Mouse (Mus musculus): ENCODE data around the gene Tnfaip8l1.

DNA sequence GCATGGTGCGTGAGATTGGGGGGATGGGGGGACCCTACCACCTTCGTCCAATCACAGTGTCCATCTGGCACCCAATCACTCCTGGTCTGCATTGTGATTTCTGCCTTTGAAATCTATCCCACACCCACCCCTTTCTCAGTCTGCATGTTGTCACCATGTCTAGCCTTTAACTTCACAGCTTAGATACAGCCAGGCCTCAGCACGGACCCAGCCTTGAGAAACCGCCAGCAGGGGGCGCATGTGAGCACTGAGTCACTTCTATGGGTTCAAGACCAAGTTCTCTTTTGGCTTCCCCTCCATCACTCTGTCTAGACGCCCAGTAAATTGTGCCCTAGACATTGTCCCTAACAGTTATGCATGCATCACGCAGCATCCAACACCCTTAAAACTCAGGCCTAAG is 30.5 kb upstream of the Tnfaip8l1 start:
- TF ChIP-seq POLR2A (IDR thresholded peaks at IDR 0.05; ENCODE audit: extremely low read depth, insufficient read depth, low read length) (no peak), CTCF (IDR thresholded peaks at IDR 0.05; ENCODE audit: extremely low read depth, insufficient read depth, low read length) (peak; percentile 74)
